Mouse (Mus musculus) megakaryocyte, embryonic 14.5 days (primary cell): ENCODE data around the gene Lrrc10b. TPM values are rescaled to one million over a fixed set of nuclear protein-coding genes. Genes with fewer than 3 reads are reported as not detected.

Experiments used
- H3K27me3 ChIP-seq: replicated peaks from 2 replicates; pipeline ENCODE3; 2012; ENCODE audit warnings: inconsistent platforms
- H3K36me3 ChIP-seq: replicated peaks from 2 replicates; pipeline ENCODE3; 2012; ENCODE audit warnings: low read length, inconsistent platforms, mixed read lengths
- H3K4me1 ChIP-seq: 2 replicates; pipeline ENCODE4 v1.6.1; 2012; ENCODE audit warnings: inconsistent platforms
- H3K4me3 ChIP-seq: replicated peaks from 2 replicates; pipeline ENCODE3; 2012; ENCODE audit warnings: moderate library complexity, mild to moderate bottlenecking, inconsistent platforms
- H3K9me3 ChIP-seq: 2 replicates; pipeline ENCODE4 v1.6.1; 2012; ENCODE audit warnings: inconsistent platforms
- FLI1 ChIP-seq: IDR thresholded peaks from 2 replicates; pipeline ENCODE4 v1.6.1; 2012; ENCODE audit warnings: low read length, inconsistent platforms, mixed read lengths
- GATA1 ChIP-seq: IDR thresholded peaks from 3 replicates; pipeline ENCODE4 v1.6.1; 2012; ENCODE audit warnings: mixed read lengths, low read length, inconsistent platforms, borderline replicate concordance
- polyA plus RNA-seq: library from polyadenylated mRNA; stranded (reverse); fragments of >175 nt; gene quantifications from 2 replicates; pipeline ENCODE4 v1.2.3, GENCODE M21; 2012; ENCODE audit warnings: low replicate concordance; ENCODE audit not compliant: insufficient read depth

The Lrrc10b gene
- polyA plus RNA-seq, result 0.12 TPM in 1 of 2 replicates, not detected in the other

DNA sequence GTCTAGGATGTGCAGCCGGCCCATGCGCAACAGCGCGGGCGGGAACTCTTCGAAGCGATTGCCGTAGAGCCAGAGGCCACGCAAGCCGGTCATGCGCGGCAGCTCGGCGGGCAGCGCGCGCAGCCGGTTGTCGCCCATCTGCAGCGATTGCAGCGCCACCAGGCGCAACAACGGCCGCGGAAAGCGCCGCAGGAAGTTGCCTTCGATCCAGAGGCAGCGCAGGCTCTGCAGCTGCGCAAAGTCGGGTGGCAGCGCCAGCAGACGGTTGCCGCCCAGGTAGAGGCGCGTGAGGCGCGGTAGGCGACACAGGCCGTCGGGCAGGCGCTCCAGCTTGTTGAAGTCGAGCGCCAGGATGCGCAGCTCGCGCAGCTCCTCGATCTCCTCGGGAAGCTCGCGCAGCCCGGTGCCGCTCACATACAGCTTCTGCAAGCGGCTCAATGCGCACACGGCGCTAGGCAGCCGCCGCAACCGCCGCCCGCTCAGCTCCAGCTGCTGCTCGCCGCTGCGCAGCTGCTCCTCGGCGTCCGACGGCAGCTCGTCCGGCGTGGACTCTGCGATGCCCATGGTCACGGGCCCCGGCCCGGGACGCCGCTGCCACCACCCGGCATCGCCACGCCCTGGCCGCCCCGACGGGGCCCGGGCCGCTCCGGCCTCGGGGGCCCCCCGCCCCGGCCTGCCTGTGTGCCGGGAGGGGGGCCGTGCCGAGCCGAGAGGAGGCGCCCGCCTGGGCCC lies at the start of gene Lrrc10b:
Lrrc10b (minus strand) TSS at position 722 of the 732 bp plus-strand sequence.
- Histone ChIP-seq H3K9me3 (no peaks in the 10 kb centered on the region), H3K4me3 (peak within 1 kb of the TSS; percentile 81), H3K36me3 (no peaks in the 10 kb centered on the region), H3K27me3 (peaks cover 96% of the 10 kb centered on the region), H3K4me1 (peaks cover 21% of the 10 kb centered on the region)
- no peak for TF ChIP-seq FLI1
- TF ChIP-seq GATA1, result no peak

DNA sequence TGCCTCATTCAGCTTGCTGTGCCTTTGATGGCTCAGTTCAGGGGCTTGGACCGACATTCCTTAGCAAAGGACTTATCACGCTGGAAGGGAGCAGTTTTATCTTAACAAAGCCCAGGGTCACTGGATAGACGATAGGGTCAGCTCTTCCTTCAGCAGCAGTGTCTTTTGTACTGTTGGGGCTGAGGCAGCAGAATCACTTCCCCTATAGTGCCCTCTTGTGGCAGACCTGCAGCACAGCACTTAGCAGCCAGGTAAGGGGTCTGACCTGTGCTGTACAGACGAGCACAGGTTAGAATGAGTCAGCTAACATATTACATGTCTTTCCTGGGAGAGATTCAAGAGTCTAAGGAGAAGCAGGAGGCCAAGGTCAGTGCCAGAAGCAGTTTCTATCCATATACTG lies 45.3 kb upstream of the Lrrc10b start:
- Histone ChIP-seq H3K9me3 (no peaks in the 10 kb centered on the region), H3K27me3 (no peaks in the 10 kb centered on the region), H3K4me3 (no peak overlapping the region), H3K4me1 (peaks cover 29% of the 10 kb centered on the region), H3K36me3 (peaks cover 94% of the 10 kb centered on the region)
- TF ChIP-seq FLI1 (no peak), GATA1 (no peak)

DNA sequence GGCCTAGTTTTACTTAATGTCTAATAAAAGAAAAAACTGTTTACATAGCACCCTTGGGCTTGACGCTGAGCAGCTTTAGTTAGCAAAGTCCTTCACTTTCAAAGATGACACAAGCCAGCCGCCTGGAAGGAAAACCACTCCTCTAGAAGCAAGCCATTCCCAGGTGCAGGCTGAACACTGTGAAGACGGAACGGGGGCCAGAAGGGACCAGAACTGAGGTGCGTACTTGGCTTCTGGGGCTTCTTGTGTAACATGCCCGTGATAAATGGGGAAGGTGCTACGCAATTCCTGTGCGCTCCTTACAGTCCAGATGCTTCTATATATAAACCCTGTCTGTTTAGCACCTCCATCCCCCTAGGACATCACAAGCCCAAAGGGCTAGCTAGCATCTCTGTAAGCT lies 43.3 kb upstream of the Lrrc10b start:
- TF ChIP-seq FLI1 (no peak), GATA1 (no peak)
- Histone ChIP-seq H3K4me1 (peaks cover 49% of the 10 kb centered on the region), H3K4me3 (no peak overlapping the region), H3K27me3 (no peaks in the 10 kb centered on the region), H3K36me3 (peaks cover 93% of the 10 kb centered on the region), H3K9me3 (no peaks in the 10 kb centered on the region)

- no peaks in the 10 kb centered on the region for H3K9me3 ChIP-seq
- peaks cover 92% of the 10 kb centered on the region for H3K36me3 ChIP-seq
- H3K4me1 ChIP-seq, result peaks cover 51% of the 10 kb centered on the region
- TF ChIP-seq GATA1 (no peak), FLI1 (no peak)
- H3K27me3 ChIP-seq, result peaks cover under 1% of the 10 kb centered on the region
- peak overlapping the region; percentile 60 for H3K4me3 ChIP-seq
Measured at GRCm38 (mm10) chr19:10497512-10498160, 40.4 kb upstream of the Lrrc10b start.

DNA sequence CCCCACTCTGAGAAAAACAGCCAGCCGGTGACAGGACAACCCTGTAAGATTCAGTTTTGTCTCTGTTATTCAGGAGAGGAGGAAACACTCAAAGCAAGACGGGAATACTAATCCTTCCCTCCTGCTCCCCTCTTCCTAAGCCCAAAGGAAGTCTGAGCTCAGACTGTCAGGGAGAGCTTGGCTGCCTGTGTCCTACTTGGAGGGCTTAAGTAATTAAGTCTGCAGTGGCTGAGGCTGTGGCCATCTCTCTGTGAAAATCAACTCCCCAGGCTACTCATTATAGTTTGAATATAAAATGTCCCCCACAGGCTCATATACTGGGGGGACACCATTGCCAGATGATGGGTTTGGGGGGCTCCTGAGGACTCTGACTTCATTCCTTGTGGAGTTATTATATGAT lies 39.7 kb upstream of the Lrrc10b start:
- Histone ChIP-seq H3K4me1 (peaks cover 53% of the 10 kb centered on the region), H3K36me3 (peaks cover 86% of the 10 kb centered on the region)
- TF ChIP-seq GATA1, result no peak
- TF ChIP-seq FLI1, result no peak

GRCm38 (mm10) chr19:10495670-10496069 lies 38.4 kb upstream of the Lrrc10b start:
- TF ChIP-seq FLI1 (no peak), GATA1 (no peak)
- Histone ChIP-seq H3K27me3 (peaks cover 13% of the 10 kb centered on the region), H3K36me3 (peaks cover 73% of the 10 kb centered on the region), H3K4me1 (peaks cover 59% of the 10 kb centered on the region), H3K9me3 (no peaks in the 10 kb centered on the region), H3K4me3 (peak overlapping the region; percentile 1)

More for the DNA sequence above, 39.7 kb upstream of the Lrrc10b start:
- H3K4me3 ChIP-seq, result no peak overlapping the region
- peaks cover 6% of the 10 kb centered on the region for H3K27me3 ChIP-seq
- H3K9me3 ChIP-seq, result no peaks in the 10 kb centered on the region

DNA sequence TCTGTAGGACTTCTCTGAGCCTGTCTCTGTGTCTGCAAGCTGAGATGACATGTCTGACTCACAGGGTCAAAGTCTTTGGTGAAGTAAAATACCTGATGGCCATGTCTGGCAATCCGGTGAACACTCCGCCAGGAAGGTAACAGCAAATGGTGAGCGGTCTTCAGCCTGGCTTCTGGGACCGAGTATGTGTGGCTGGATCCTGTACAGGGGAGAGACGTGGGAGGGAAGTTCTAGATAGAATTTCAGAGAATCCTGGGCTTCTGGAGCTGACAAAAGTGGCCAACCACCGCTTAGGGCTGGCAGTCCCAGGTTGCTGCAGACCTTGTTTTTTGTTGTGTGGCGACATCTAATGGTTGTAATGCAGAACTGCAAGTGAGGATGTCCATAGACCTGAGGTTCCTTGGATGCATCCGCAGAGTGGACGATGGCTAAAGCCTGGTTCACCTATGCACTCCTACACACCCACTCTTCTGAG lies 29.0 kb upstream of the Lrrc10b start:
- H3K36me3 ChIP-seq, result no peaks in the 10 kb centered on the region
- TF ChIP-seq FLI1 (no peak), GATA1 (no peak)
- peaks cover 12% of the 10 kb centered on the region for H3K4me1 ChIP-seq
- peaks cover 61% of the 10 kb centered on the region for H3K27me3 ChIP-seq
- H3K9me3 ChIP-seq, result 0 out of 2 replicates have a peak, but pooled peaks cover 4% of the 10 kb centered on the region
- no peak overlapping the region for H3K4me3 ChIP-seq

GRCm38 (mm10) chr19:10482703-10483102 lies 25.4 kb upstream of the Lrrc10b start, which contains the start of gene Ppp1r32:
TSS of gene Ppp1r32 (minus strand) at chr19:10482928.
- H3K36me3 ChIP-seq, result no peaks in the 10 kb centered on the region
- TF ChIP-seq GATA1 (no peak), FLI1 (no peak)
- peaks cover 62% of the 10 kb centered on the region for H3K27me3 ChIP-seq
- no peak within 1 kb of the TSS for H3K4me3 ChIP-seq
- no peaks in the 10 kb centered on the region for H3K9me3 ChIP-seq
- H3K4me1 ChIP-seq, result peaks cover 12% of the 10 kb centered on the region; the same call in 1 of the 2 replicates

DNA sequence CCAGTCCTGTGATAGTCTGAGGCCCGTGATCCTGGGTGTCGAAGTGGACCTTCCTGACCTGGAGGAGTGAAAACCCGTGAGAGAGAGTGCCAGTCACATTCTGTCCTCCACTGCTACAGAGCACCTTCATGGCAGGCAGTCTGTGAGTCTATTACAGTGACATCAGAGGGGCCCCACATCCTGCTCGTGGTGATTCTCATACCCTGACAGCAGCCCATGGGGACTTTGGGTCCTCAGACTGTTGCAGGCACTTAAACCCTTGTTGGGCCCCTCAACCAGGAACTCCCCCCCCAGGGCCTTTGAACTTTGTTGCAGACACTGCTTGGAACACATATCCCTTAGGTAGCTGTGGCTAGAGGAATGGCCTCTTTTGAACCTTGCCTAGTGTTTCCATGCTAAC lies 22.3 kb upstream of the Lrrc10b start:
- TF ChIP-seq FLI1 (no peak), GATA1 (no peak)
- H3K9me3 ChIP-seq, result no peaks in the 10 kb centered on the region
- H3K36me3 ChIP-seq, result no peaks in the 10 kb centered on the region
- H3K4me3 ChIP-seq, result no peak overlapping the region
- peaks cover 8% of the 10 kb centered on the region; the same call in 1 of the 2 replicates for H3K4me1 ChIP-seq
- peaks cover 77% of the 10 kb centered on the region for H3K27me3 ChIP-seq

DNA sequence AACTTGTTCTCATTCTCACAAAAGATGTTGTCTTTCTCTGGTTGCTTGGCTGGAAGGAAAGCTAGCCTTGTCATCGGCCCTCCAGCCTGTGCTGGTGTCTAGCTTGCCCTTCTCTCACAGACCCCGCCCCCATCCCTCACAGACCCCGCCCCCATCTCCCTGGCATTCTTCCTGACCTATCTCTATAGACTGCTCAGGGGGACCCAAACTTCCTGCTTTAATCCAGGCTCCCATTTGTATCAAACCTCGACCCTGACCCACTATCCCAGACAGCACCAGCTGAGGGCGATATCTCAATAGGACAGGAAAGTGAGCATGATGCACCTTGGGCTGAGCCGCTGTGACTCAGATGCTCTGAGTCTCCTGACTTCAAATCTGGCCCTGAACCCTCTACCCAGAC lies 16.5 kb upstream of the Lrrc10b start:
- no peaks in the 10 kb centered on the region for H3K36me3 ChIP-seq
- peaks cover 71% of the 10 kb centered on the region for H3K27me3 ChIP-seq
- H3K9me3 ChIP-seq, result no peaks in the 10 kb centered on the region
- no peaks in the 10 kb centered on the region for H3K4me1 ChIP-seq
- TF ChIP-seq GATA1 (no peak), FLI1 (no peak)
- H3K4me3 ChIP-seq, result no peak overlapping the region
